Mouse (Mus musculus) G1E (cell line): ENCODE results near the gene Rap1gap2.

Source experiments
- CTCF ChIP-seq: IDR thresholded peaks from 2 replicates; pipeline ENCODE4 v1.5.1; 2012; ENCODE audit warnings: low read depth, low read length, inconsistent platforms, mixed read lengths
- GATA1 ChIP-seq: IDR thresholded peaks from 2 replicates; pipeline ENCODE4 v1.6.1; 2012; ENCODE audit warnings: borderline replicate concordance, low read length, inconsistent platforms, mixed read lengths
- TAL1 ChIP-seq: conservative IDR thresholded peaks from 2 replicates; pipeline ENCODE4 v1.6.1; 2012; ENCODE audit warnings: low read depth, low read length, inconsistent platforms, mixed read lengths

GRCm38 (mm10) chr11:74590691-74591090 is 20.0 kb downstream of the Rap1gap2 start:
- no peak for TF ChIP-seq CTCF
- no peak for TF ChIP-seq TAL1
- TF ChIP-seq GATA1 = no peak
